Mouse (Mus musculus) neural tube, embryonic 14.5 days (tissue): ENCODE data around the gene Ssr1. TPM values are rescaled to one million over a fixed set of nuclear protein-coding genes. Genes with fewer than 3 reads are reported as not detected.

Experiments
- ATAC-seq: fragments of 200-750 bp; cut with Nextera tagmentation; 2 replicates; pipeline ENCODE4 v1.8.0; 2017; ENCODE audit warnings: low read depth, mild to moderate bottlenecking, moderate TSS enrichment, moderate library complexity
- H3K27ac ChIP-seq: fragments of 300-500 bp; sonication (generic); 2 replicates; pipeline ENCODE4 v1.5.1; 2014; ENCODE audit warnings: low read depth, mild to moderate bottlenecking, control low read depth, low read length, moderate library complexity, mixed read lengths
- H3K27me3 ChIP-seq: fragments of 300-500 bp; sonication (generic); 2 replicates; pipeline ENCODE4 v1.6.1; 2014; ENCODE audit warnings: low read length; ENCODE audit not compliant: control insufficient read depth, insufficient read depth
- H3K36me3 ChIP-seq: fragments of 300-500 bp; sonication (generic); 2 replicates; pipeline ENCODE4 v1.6.1; 2014; ENCODE audit warnings: low read length, mixed read lengths; ENCODE audit not compliant: control insufficient read depth, insufficient read depth
- H3K4me1 ChIP-seq: fragments of 300-500 bp; sonication (generic); 2 replicates; pipeline ENCODE4 v1.6.1; 2014; ENCODE audit warnings: low read length; ENCODE audit not compliant: control insufficient read depth, insufficient read depth
- H3K4me2 ChIP-seq: fragments of 300-500 bp; sonication (generic); 2 replicates; pipeline ENCODE4 v1.6.1; 2014; ENCODE audit warnings: mild to moderate bottlenecking, low read depth, low read length, control low read depth
- H3K4me3 ChIP-seq: fragments of 300-500 bp; sonication (generic); 2 replicates; pipeline ENCODE4 v1.5.1; 2014; ENCODE audit warnings: low read depth, low read length, control low read depth, mixed read lengths
- H3K9ac ChIP-seq: fragments of 300-500 bp; sonication (generic); replicated peaks from 2 replicates; pipeline ENCODE4 v1.6.1; 2014; ENCODE audit warnings: low read depth, mild to moderate bottlenecking, control low read depth, low read length, mixed read lengths
- H3K9me3 ChIP-seq: fragments of 300-500 bp; sonication (generic); 2 replicates; pipeline ENCODE4 v1.6.1; 2016; ENCODE audit warnings: low read length; ENCODE audit not compliant: control insufficient read depth
- WGBS: fragments of 180-500 bp; shearing (Covaris S2); extraction: QIAGEN DNeasy Blood & Tissue Kit; methylation state at CpG from one replicate; pipeline ENCODE4 v1.1.7; 2014; 5-methylcytosine and 5-hydroxymethylcytosine counted together
- polyA plus RNA-seq: library from polyadenylated mRNA; unstranded; fragments of >200 nt; fragmentation: Nextera tagmentation; extraction: Ambion mirVana; gene quantifications from 2 replicates; pipeline ENCODE4 v1.2.1, GENCODE M21; 2014

The Ssr1 gene
- polyA plus RNA-seq, 1 experiment from 2014 or later, result 53.0 TPM

- ATAC-seq, result no peak
- H3K9ac ChIP-seq, result no peak overlapping the region
- H3K36me3 ChIP-seq, result no peaks in the 10 kb centered on the region
- H3K27ac ChIP-seq, result no peak overlapping the region
- no peak overlapping the region for H3K4me3 ChIP-seq
- no peaks in the 10 kb centered on the region for H3K9me3 ChIP-seq
- no peaks in the 10 kb centered on the region for H3K4me1 ChIP-seq
- WGBS, result 86% methylated on average over 9 of the region's 9 CpGs
- H3K4me2 ChIP-seq, result no peak overlapping the region
- H3K27me3 ChIP-seq, result no peaks in the 10 kb centered on the region
Measured at GRCm38 (mm10) chr13:37962541-37962940, 31.5 kb downstream of the Ssr1 start.

- H3K27me3 ChIP-seq, result no peaks in the 10 kb centered on the region
- H3K27ac ChIP-seq, result no peak overlapping the region
- 91% methylated on average over 7 of the region's 7 CpGs for WGBS
- H3K4me1 ChIP-seq, result no peaks in the 10 kb centered on the region
- H3K9me3 ChIP-seq, result no peaks in the 10 kb centered on the region
- no peak for ATAC-seq
- H3K36me3 ChIP-seq, result no peaks in the 10 kb centered on the region
- H3K4me2 ChIP-seq, result no peak overlapping the region
- no peak overlapping the region for H3K4me3 ChIP-seq
- H3K9ac ChIP-seq, result no peak overlapping the region
Measured at GRCm38 (mm10) chr13:37959936-37960335, 34.1 kb downstream of the Ssr1 start.

- WGBS, result 77% methylated on average over 15 of the region's 15 CpGs
- Histone ChIP-seq H3K9me3 (no peaks in the 10 kb centered on the region), H3K4me2 (no peak overlapping the region), H3K4me1 (no peaks in the 10 kb centered on the region), H3K9ac (no peak overlapping the region), H3K27me3 (no peaks in the 10 kb centered on the region), H3K4me3 (no peak overlapping the region), H3K36me3 (no peaks in the 10 kb centered on the region), H3K27ac (no peak overlapping the region)
- no peak for ATAC-seq
Measured at GRCm38 (mm10) chr13:37959239-37959907, 34.6 kb downstream of the Ssr1 start.

- ATAC-seq, result no peak
- WGBS, result 92% methylated on average over 18 of the region's 18 CpGs
Measured at GRCm38 (mm10) chr13:37958498-37959238, 35.3 kb downstream of the Ssr1 start.

GRCm38 (mm10) chr13:37954318-37954717, 39.7 kb downstream of the Ssr1 start:
- no peaks in the 10 kb centered on the region for H3K36me3 ChIP-seq
- H3K4me1 ChIP-seq, result no peaks in the 10 kb centered on the region
- no peaks in the 10 kb centered on the region for H3K27me3 ChIP-seq
- ATAC-seq, result no peak
- H3K4me3 ChIP-seq, result no peak overlapping the region
- H3K9me3 ChIP-seq, result no peaks in the 10 kb centered on the region
- no peak overlapping the region for H3K4me2 ChIP-seq
- 94% methylated on average over 1 of the region's 1 CpGs for WGBS
- no peak overlapping the region for H3K9ac ChIP-seq
- H3K27ac ChIP-seq, result no peak overlapping the region

More at GRCm38 (mm10) chr13:37958498-37959238, 35.3 kb downstream of the Ssr1 start:
- H3K36me3 ChIP-seq, result no peaks in the 10 kb centered on the region
- no peak overlapping the region for H3K9ac ChIP-seq
- no peak overlapping the region for H3K27ac ChIP-seq
- H3K27me3 ChIP-seq, result no peaks in the 10 kb centered on the region
- H3K4me2 ChIP-seq, result no peak overlapping the region
- H3K4me1 ChIP-seq, result no peaks in the 10 kb centered on the region
- no peak overlapping the region for H3K4me3 ChIP-seq
- H3K9me3 ChIP-seq, result no peaks in the 10 kb centered on the region

GRCm38 (mm10) chr13:37952981-37953380, 41.0 kb downstream of the Ssr1 start:
- no peak overlapping the region for H3K27ac ChIP-seq
- no peak overlapping the region for H3K9ac ChIP-seq
- H3K9me3 ChIP-seq, result no peaks in the 10 kb centered on the region
- H3K4me3 ChIP-seq, result no peak overlapping the region
- WGBS, result 91% methylated on average over 6 of the region's 6 CpGs
- H3K27me3 ChIP-seq, result no peaks in the 10 kb centered on the region
- no peaks in the 10 kb centered on the region for H3K4me1 ChIP-seq
- no peak for ATAC-seq
- H3K4me2 ChIP-seq, result no peak overlapping the region
- H3K36me3 ChIP-seq, result no peaks in the 10 kb centered on the region

GRCm38 (mm10) chr13:37946734-37947133, 47.3 kb downstream of the Ssr1 start:
- H3K9ac ChIP-seq, result no peak overlapping the region
- H3K36me3 ChIP-seq, result no peaks in the 10 kb centered on the region
- no peaks in the 10 kb centered on the region for H3K4me1 ChIP-seq
- no peak overlapping the region for H3K4me2 ChIP-seq
- no peaks in the 10 kb centered on the region for H3K27me3 ChIP-seq
- H3K9me3 ChIP-seq, result no peaks in the 10 kb centered on the region
- WGBS, result 20% methylated on average over 6 of the region's 6 CpGs
- H3K27ac ChIP-seq, result no peak overlapping the region
- ATAC-seq, result peak; percentile 75
- no peak overlapping the region for H3K4me3 ChIP-seq

- Histone ChIP-seq H3K4me1 (no peaks in the 10 kb centered on the region), H3K36me3 (no peaks in the 10 kb centered on the region), H3K9me3 (no peaks in the 10 kb centered on the region), H3K4me3 (no peak overlapping the region), H3K9ac (no peak overlapping the region), H3K4me2 (no peak overlapping the region), H3K27ac (no peak overlapping the region), H3K27me3 (no peaks in the 10 kb centered on the region)
- WGBS, result 86% methylated on average over 8 of the region's 8 CpGs
- no peak for ATAC-seq
Measured at GRCm38 (mm10) chr13:37945392-37945791, 48.6 kb downstream of the Ssr1 start.

- no peaks in the 10 kb centered on the region for H3K36me3 ChIP-seq
- no peak; the same call in 1 of the 2 replicates for ATAC-seq
- no peak overlapping the region for H3K4me2 ChIP-seq
- H3K9me3 ChIP-seq, result no peaks in the 10 kb centered on the region
- no peaks in the 10 kb centered on the region for H3K27me3 ChIP-seq
- H3K4me1 ChIP-seq, result no peaks in the 10 kb centered on the region
- 62% methylated on average over 1 of the region's 1 CpGs for WGBS
- H3K27ac ChIP-seq, result no peak overlapping the region
- no peak overlapping the region for H3K9ac ChIP-seq
- no peak overlapping the region for H3K4me3 ChIP-seq
Measured at GRCm38 (mm10) chr13:37944306-37944705, 49.7 kb downstream of the Ssr1 start.
